Comparison of ENCODE assay signal across 8 mouse cellular contexts in the genomic region with DNA sequence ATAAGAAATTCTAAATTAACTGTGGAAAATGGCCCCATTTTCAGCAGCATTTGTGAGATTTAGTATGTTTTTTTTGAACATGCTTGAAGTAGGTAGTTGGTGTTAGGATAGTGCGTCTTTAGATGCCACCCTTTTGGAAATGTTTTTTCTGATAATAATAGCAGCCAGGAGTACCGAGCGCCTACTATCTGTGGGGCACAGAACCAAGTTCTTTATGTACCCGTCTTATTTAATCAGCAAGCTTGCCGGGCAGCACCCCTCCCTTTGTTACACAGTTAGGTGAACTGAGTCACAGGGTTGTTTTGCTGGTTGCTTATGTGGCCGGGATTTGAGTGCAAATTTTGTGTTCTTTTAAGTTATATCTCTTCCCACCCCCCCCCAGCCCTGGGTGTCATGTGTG. TPM values are rescaled to one million over a fixed set of nuclear protein-coding genes. Genes with fewer than 3 reads are reported as not detected.
DNase-seq lines count a peak whose midpoint lies in the region; ATAC-seq and TF ChIP-seq lines count a peak whose summit lies in the region.

No protein-coding gene starts in this region.

- H3K9me3 ChIP-seq in forebrain, embryonic 14.5 days (replicated peaks; ENCODE audit: control insufficient read depth, low read length), result no peaks in the 10 kb centered on the region
- no peaks in the 10 kb centered on the region for H3K9me3 ChIP-seq in liver, embryonic 15.5 days (replicated peaks)

- peak overlapping the region; percentile 97 for H3K9ac ChIP-seq in forebrain, embryonic 14.5 days (ENCODE audit: low read length)
- peak overlapping the region; percentile 98 for H3K9ac ChIP-seq in liver, embryonic 15.5 days

- WGBS in cerebellum, adult 2 months, result 49% methylated on average over 6 of the region's 6 CpGs
- 75% methylated on average over 6 of the region's 6 CpGs for WGBS in forebrain, embryonic 14.5 days
- WGBS in liver, embryonic 15.5 days (ENCODE audit: insufficient replicate concordance), result 11% methylated on average over 6 of the region's 6 CpGs

- H3K27ac ChIP-seq in cerebellum, adult 2 months (ENCODE audit: insufficient read depth, low read length), result no peak overlapping the region
- H3K27ac ChIP-seq in forebrain, embryonic 14.5 days (ENCODE audit: low read depth, low read length), result no peak overlapping the region
- peak overlapping the region; percentile 93 for H3K27ac ChIP-seq in liver, embryonic 15.5 days (replicated peaks)

- peak overlapping the region; percentile 24 for H3K4me3 ChIP-seq in cerebellum, adult 2 months (replicated peaks; ENCODE audit: insufficient read depth, low read depth, low read length)
- H3K4me3 ChIP-seq in forebrain, embryonic 14.5 days (ENCODE audit: low read depth, low read length), result peak overlapping the region; percentile 99
- peak overlapping the region; percentile 95 for H3K4me3 ChIP-seq in liver, embryonic 15.5 days (replicated peaks)

- peak overlapping the region; percentile 84 for H3K4me2 ChIP-seq in forebrain, embryonic 14.5 days (ENCODE audit: low read length)
- peak overlapping the region; percentile 86 for H3K4me2 ChIP-seq in liver, embryonic 15.5 days

- H3K36me3 ChIP-seq in forebrain, embryonic 14.5 days (ENCODE audit: control insufficient read depth, insufficient read depth, low read length), result peaks cover 57% of the 10 kb centered on the region
- H3K36me3 ChIP-seq in liver, embryonic 15.5 days (replicated peaks), result peaks cover 72% of the 10 kb centered on the region

- H3K4me1 ChIP-seq in cerebellum, adult 2 months (ENCODE audit: control insufficient read depth, insufficient read depth, low read length), result peaks cover 6% of the 10 kb centered on the region
- H3K4me1 ChIP-seq in forebrain, embryonic 14.5 days (ENCODE audit: control insufficient read depth, insufficient read depth, low read length), result peaks cover 15% of the 10 kb centered on the region
- H3K4me1 ChIP-seq in liver, embryonic 15.5 days (replicated peaks), result peaks cover 79% of the 10 kb centered on the region

- no peaks in the 10 kb centered on the region for H3K27me3 ChIP-seq in cerebellum, adult 2 months (ENCODE audit: control insufficient read depth, insufficient read depth, low read length)
- no peaks in the 10 kb centered on the region for H3K27me3 ChIP-seq in forebrain, embryonic 14.5 days (replicated peaks; ENCODE audit: control insufficient read depth, insufficient read depth, low read length)
- H3K27me3 ChIP-seq in liver, embryonic 15.5 days, result no peaks in the 10 kb centered on the region

- no peak for TF ChIP-seq POLR2A in cerebellum, adult 2 months (IDR thresholded peaks at IDR 0.05; ENCODE audit: borderline replicate concordance, insufficient read depth, low read length)

- no peak for ATAC-seq in forebrain, embryonic 14.5 days
- peak; percentile 55 for ATAC-seq in liver, embryonic 15.5 days (ENCODE audit: insufficient read depth)

- DNase-seq in cerebellum, adult 2 months, result no peak
- DNase-seq in cerebellum, adult 11-12 months, result no peak
- DNase-seq in A20 (ENCODE audit: low read depth, low spot score), result peak; percentile 69
- DNase-seq in forebrain, embryonic 14.5 days (ENCODE audit: low spot score), result no peak
- no peak for DNase-seq in right cerebral cortex, postnatal 36 days (ENCODE audit: low spot score in 2 of 2)
- no peak for DNase-seq in Muller cell, postnatal 12 days (ENCODE audit: inconsistent ontology term)
- no peak for DNase-seq in right cerebral cortex, postnatal 4 days

- TF ChIP-seq CTCF in cerebellum, adult 2 months (IDR thresholded peaks at IDR 0.05; ENCODE audit: borderline replicate concordance, insufficient read depth, low read depth, low read length), result no peak

RNA-seq across cellular contexts. Expression of a gene that starts 1.2 kb away (rescaled TPM):
- 246 and 251 TPM in 2 replicates for polyA plus RNA-seq in cerebellum, adult 2 months (2012; rRNA removed)
- 71.3 and 89.0 TPM in 2 replicates for polyA plus RNA-seq in forebrain, embryonic 14.5 days (2014; fragmentation: Nextera tagmentation; extraction: Ambion mirVana)
- 49.2 and 54.5 TPM in 2 replicates for polyA plus RNA-seq in liver, embryonic 15.5 days (2015; fragmentation: Nextera tagmentation; extraction: Ambion mirVana)

RNA-seq across cellular contexts. Expression of a gene that starts 19.3 kb away (rescaled TPM):
- polyA plus RNA-seq in cerebellum, adult 2 months (2012; rRNA removed), result 196 and 211 TPM in 2 replicates
- polyA plus RNA-seq in forebrain, embryonic 14.5 days (2014; fragmentation: Nextera tagmentation; extraction: Ambion mirVana), result 124 and 133 TPM in 2 replicates
- 59.4 and 60.8 TPM in 2 replicates for polyA plus RNA-seq in liver, embryonic 15.5 days (2015; fragmentation: Nextera tagmentation; extraction: Ambion mirVana)

RNA-seq across cellular contexts. Expression of a gene that starts 29.9 kb away (rescaled TPM):
- 29.7 and 34.3 TPM in 2 replicates for polyA plus RNA-seq in cerebellum, adult 2 months (2012; rRNA removed)
- polyA plus RNA-seq in forebrain, embryonic 14.5 days (2014; fragmentation: Nextera tagmentation; extraction: Ambion mirVana), result 54.5 and 64.9 TPM in 2 replicates
- 1.7 and 2.0 TPM in 2 replicates for polyA plus RNA-seq in liver, embryonic 15.5 days (2015; fragmentation: Nextera tagmentation; extraction: Ambion mirVana)

RNA-seq across cellular contexts. Expression of a gene that starts 35.5 kb away (rescaled TPM):
- not detected in 2 replicates for polyA plus RNA-seq in cerebellum, adult 2 months (2012; rRNA removed)
- polyA plus RNA-seq in forebrain, embryonic 14.5 days (2014; fragmentation: Nextera tagmentation; extraction: Ambion mirVana), result not detected in 2 replicates
- polyA plus RNA-seq in liver, embryonic 15.5 days (2015; fragmentation: Nextera tagmentation; extraction: Ambion mirVana), result not detected in 2 replicates

RNA-seq across cellular contexts. Expression of a gene that starts 43.0 kb away (rescaled TPM):
- polyA plus RNA-seq in cerebellum, adult 2 months (2012; rRNA removed), result 8.4 and 9.6 TPM in 2 replicates
- polyA plus RNA-seq in forebrain, embryonic 14.5 days (2014; fragmentation: Nextera tagmentation; extraction: Ambion mirVana), result 6.2 and 6.3 TPM in 2 replicates
- polyA plus RNA-seq in liver, embryonic 15.5 days (2015; fragmentation: Nextera tagmentation; extraction: Ambion mirVana), result 1.2 and 1.4 TPM in 2 replicates

Comparison
In these comparisons a context has a peak if more than half of its experiments do, and no peak if none do; other contexts are left out.
1. H3K4me3 ChIP-seq: peak in every context shown above with its lines; median percentile 99 in forebrain, embryonic 14.5 days; 95 in liver, embryonic 15.5 days; 24 in cerebellum, adult 2 months.
2. RNA of a gene that starts 29.9 kb away (polyA plus RNA-seq): 54.5 to 64.9 TPM in forebrain, embryonic 14.5 days and 29.7 to 34.3 TPM in cerebellum, adult 2 months; 1.7 to 2.0 TPM in liver, embryonic 15.5 days; every median in the first group is over 10 times any median in the second.